Mouse (Mus musculus) testis, adult 2 months (tissue): ENCODE measurements around the gene Rapgef2.

Experiments
- CTCF ChIP-seq: fragments of 200-500 bp; IDR thresholded peaks from 2 replicates; pipeline ENCODE4 v1.5.1; 2012; ENCODE audit warnings: low read depth, mild to moderate bottlenecking, inconsistent platforms, low read length, moderate library complexity; ENCODE audit not compliant: control insufficient read depth, insufficient read depth, insufficient replicate concordance
- POLR2A ChIP-seq: fragments of 200-500 bp; IDR thresholded peaks from 2 replicates; pipeline ENCODE4 v1.6.1; 2012; ENCODE audit warnings: low read depth, mild to moderate bottlenecking, inconsistent platforms, low read length, moderate library complexity; ENCODE audit not compliant: control insufficient read depth

GRCm38 (mm10) chr3:79108246-79108645 is 178.1 kb downstream of the Rapgef2 start:
- TF ChIP-seq CTCF = no peak
- TF ChIP-seq POLR2A = no peak
